Comparison of ENCODE assay signal across 17 mouse cellular contexts in the genomic region with DNA sequence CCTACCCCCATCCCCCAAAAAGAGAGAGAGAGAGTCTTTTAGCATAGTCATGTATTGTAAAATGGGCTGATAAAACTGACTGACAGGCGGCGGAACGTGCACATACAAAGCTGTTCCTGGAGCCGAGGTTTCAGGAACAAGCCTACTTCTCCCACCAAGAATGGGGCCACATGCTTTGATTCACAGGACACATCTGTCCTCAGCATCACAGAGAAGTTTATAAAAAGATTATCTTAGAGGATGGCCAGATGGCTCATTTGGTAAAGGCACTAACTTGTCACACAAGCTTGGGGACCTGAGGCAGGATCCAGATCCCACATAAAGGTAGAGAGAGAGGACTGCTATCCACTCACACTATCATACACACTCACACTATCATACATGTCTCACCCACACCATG. TPM values are rescaled to one million over a fixed set of nuclear protein-coding genes. Genes with fewer than 3 reads are reported as not detected.
"Had no signal": no experiment of that assay in that cellular context is flagged by ENCODE, and none has a peak within 500 bp of the region (broad histone marks: within the 10 kb centered on the region; RNA-seq: fewer than 3 reads in every experiment).

No protein-coding gene starts in this region.

- H3K27ac ChIP-seq: neural tube, embryonic 13.5 days; neural tube, embryonic 15.5 days; stomach, embryonic 15.5 days; stomach, postnatal 0 days had no signal

- H3K4me3 ChIP-seq: neural tube, embryonic 13.5 days; neural tube, embryonic 15.5 days; stomach, embryonic 15.5 days had no signal

- DNase-seq: retina, postnatal 1 day; right cerebral cortex, adult 18-20 months; right cerebral cortex, postnatal 14 days; right cerebral cortex, postnatal 25 days; right cerebral cortex, postnatal 4 days; spleen, adult 18-20 months; thymus, adult 18-20 months; thymus, adult 2 months; thymus, postnatal 14 days; thymus, postnatal 25 days; thymus, postnatal 36 days; thymus, postnatal 4 days had no signal

RNA-seq across cellular contexts. Expression of gene Nmu, which starts 38.5 kb away (rescaled TPM):
- total RNA-seq: neutrophil, adult 5-6 weeks had no signal
